Comparison of ENCODE assay signal across 12 mouse cellular contexts in genomic region chr15:51071132-51071656, GRCm38 (mm10).
A peak's percentile ranks its signal among the peaks of the same experiment; 100 is the strongest.
DNase-seq lines count a peak whose midpoint lies in the region; ATAC-seq and TF ChIP-seq lines count a peak whose summit lies in the region.
"Had no signal": no experiment of that assay in that cellular context is flagged by ENCODE, and none has a peak within 500 bp of the region (broad histone marks: within the 10 kb centered on the region; RNA-seq: fewer than 3 reads in every experiment).

No protein-coding gene starts in this region.

- no peak overlapping the region for H3K27ac ChIP-seq in kidney, embryonic 16.5 days (ENCODE audit: low read length)
- H3K27ac ChIP-seq: kidney, postnatal 0 days; liver, embryonic 15.5 days; neural tube, embryonic 13.5 days had no signal

- H3K4me3 ChIP-seq in kidney, embryonic 16.5 days (ENCODE audit: low read length), result no peak overlapping the region
- peak overlapping the region; percentile 3; the same call in 1 of the 2 replicates for H3K4me3 ChIP-seq in E14TG2a.4 (replicated peaks; ENCODE audit: low read length)
- H3K4me3 ChIP-seq: liver, embryonic 15.5 days; neural tube, embryonic 13.5 days had no signal

- no peak overlapping the region for H3K4me2 ChIP-seq in kidney, embryonic 16.5 days (replicated peaks; ENCODE audit: low read depth, low read length)
- H3K4me2 ChIP-seq: liver, embryonic 15.5 days; neural tube, embryonic 13.5 days had no signal

- TF ChIP-seq CTCF in E14TG2a.4 (conservative IDR thresholded peaks at IDR 0.05; ENCODE audit: low read length), result no peak

- ATAC-seq in kidney, embryonic 16.5 days (ENCODE audit: low FRiP score, low TSS enrichment), result no peak

- no peaks in the 10 kb centered on the region for H3K4me1 ChIP-seq in kidney, embryonic 16.5 days (ENCODE audit: insufficient read depth, low read length)
- H3K4me1 ChIP-seq in E14TG2a.4 (replicated peaks; ENCODE audit: low read depth, low read length), result peaks cover 7% of the 10 kb centered on the region
- H3K4me1 ChIP-seq: liver, embryonic 15.5 days; neural tube, embryonic 13.5 days had no signal

- H3K9me3 ChIP-seq in kidney, embryonic 16.5 days (ENCODE audit: low read length), result no peaks in the 10 kb centered on the region
- no peaks in the 10 kb centered on the region for H3K9me3 ChIP-seq in E14TG2a.4 (ENCODE audit: low read length)
- H3K9me3 ChIP-seq: G1E; liver, embryonic 15.5 days; neural tube, embryonic 13.5 days had no signal

- peak; percentile 25 for DNase-seq in kidney, adult 18-20 months
- peak; percentile 6 for DNase-seq in embryo, embryonic 10.5 days (ENCODE audit: low spot score)
- peak; percentile 28 for DNase-seq in kidney, adult 9 months
- DNase-seq in heart, postnatal 4 days, result no peak
- no peak for DNase-seq in left cerebral cortex, adult 8-10 months (ENCODE audit: low spot score in 2 of 2)
- no peak for DNase-seq in adrenal gland, adult (ENCODE audit: inconsistent age in 2 of 2, low spot score in 1 of 2)

- no peak overlapping the region for H3K9ac ChIP-seq in kidney, embryonic 16.5 days (replicated peaks; ENCODE audit: low read length)
- H3K9ac ChIP-seq: liver, embryonic 15.5 days; neural tube, embryonic 13.5 days had no signal

- no peaks in the 10 kb centered on the region for H3K27me3 ChIP-seq in kidney, embryonic 16.5 days (ENCODE audit: insufficient read depth, low read length)
- no peaks in the 10 kb centered on the region for H3K27me3 ChIP-seq in E14TG2a.4 (ENCODE audit: insufficient read depth, low read length)
- H3K27me3 ChIP-seq: liver, embryonic 15.5 days; neural tube, embryonic 13.5 days had no signal

- 76% methylated on average over 10 of the region's 10 CpGs for WGBS in kidney, embryonic 16.5 days

- no peaks in the 10 kb centered on the region for H3K36me3 ChIP-seq in kidney, embryonic 16.5 days (ENCODE audit: insufficient read depth, low read length)
- H3K36me3 ChIP-seq in E14TG2a.4 (ENCODE audit: insufficient read depth, low read length), result no peaks in the 10 kb centered on the region
- H3K36me3 ChIP-seq: G1E; liver, embryonic 15.5 days; neural tube, embryonic 13.5 days had no signal

Comparison
In these comparisons a context has a peak if more than half of its experiments do, and no peak if none do; other contexts are left out.
1. DNase-seq: peak in kidney, adult 18-20 months (single experiment), embryo, embryonic 10.5 days (single experiment) and kidney, adult 9 months (single experiment); none in heart, postnatal 4 days (single experiment), left cerebral cortex, adult 8-10 months (0 of 2) and adrenal gland, adult (0 of 2).